Mouse (Mus musculus): ENCODE results near the gene Bdh2. TPM values are rescaled to one million over a fixed set of nuclear protein-coding genes. Genes with fewer than 3 reads are reported as not detected.

Gene Bdh2
- not detected in 2 replicates for polyA plus RNA-seq (2012; ENCODE audit: low replicate concordance)

DNA sequence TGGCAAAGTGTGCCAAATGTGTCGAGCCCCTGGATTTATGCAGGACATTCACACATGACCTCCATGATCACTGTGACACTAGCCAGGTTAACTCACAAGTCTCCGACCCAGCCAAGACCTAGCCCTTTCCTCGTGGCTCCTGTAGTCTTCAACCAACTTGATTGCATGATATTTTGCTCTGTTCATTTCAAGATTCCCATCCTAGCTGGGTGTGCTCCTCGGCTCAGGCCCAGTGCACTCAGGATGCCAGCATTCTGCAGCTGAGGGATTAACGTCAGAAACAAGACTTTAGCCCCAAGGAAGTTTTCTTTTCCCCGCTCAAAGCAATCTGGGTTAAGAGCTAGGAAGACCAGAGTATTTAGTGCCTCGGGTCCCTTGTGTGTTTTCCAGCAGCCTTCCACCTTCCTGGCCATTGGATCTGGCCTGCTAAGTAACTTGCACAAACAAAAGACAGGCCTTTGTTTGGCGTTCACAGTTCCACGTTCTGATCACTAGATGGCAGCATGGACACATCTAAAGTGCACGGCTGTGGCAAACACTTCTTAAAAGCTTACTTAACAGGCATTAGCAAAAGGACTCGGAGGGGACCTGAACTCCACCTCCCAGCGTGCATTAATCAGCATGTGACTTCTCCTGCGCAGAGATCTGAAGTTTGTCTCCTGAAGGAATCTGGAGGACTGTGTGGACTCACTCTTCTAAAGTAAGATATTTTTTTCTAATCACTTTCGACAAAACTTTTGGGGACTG, at the start of gene Bdh2:
Gene Bdh2, plus strand, starts transcription at position 553 of the 747 bp plus-strand sequence.

DNA sequence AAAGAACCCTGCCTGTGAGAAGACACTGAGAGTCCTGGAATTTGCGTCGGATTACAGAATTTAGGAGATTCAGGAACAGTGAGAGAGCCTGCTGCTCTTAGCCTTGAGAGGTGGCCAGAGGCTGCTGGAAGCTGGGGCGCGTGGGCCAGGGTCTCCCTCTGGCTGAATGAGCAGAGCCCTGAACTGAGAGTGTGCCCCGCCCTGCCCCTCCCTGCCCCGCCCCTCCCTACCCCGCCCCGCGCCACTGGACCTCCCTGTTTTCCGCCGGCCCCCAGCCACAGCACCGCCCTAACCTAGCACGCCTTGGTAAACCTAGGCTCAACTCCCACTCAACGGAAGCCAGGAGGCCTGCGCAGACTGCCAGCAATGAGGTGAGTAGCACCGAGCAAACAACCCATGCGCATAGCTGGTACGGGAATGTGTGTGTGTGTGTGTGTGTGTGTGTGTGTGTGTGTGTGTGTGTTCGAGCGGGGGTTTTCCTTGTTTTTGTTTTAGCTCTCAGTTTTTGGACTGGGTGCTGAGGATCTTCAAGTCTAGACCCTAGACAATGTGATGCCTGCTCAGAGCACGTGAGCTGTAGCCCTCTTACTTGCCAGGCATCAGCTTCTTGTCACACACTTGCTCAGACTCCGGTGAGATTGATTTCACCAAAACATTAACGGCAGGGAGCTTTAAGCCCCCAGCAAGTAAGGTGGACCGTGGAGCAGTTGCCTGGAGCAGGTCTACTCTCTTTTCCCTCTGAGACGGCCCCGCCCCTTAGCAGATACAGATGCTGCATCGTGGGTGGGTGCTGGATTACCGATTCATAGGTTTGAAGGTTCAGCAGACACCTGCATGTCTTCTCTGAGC, 26.6 kb downstream of the Bdh2 start, which contains the start of gene Slc9b2:
Gene Slc9b2, plus strand, starts transcription at position 290 of the 849 bp plus-strand sequence.

DNA sequence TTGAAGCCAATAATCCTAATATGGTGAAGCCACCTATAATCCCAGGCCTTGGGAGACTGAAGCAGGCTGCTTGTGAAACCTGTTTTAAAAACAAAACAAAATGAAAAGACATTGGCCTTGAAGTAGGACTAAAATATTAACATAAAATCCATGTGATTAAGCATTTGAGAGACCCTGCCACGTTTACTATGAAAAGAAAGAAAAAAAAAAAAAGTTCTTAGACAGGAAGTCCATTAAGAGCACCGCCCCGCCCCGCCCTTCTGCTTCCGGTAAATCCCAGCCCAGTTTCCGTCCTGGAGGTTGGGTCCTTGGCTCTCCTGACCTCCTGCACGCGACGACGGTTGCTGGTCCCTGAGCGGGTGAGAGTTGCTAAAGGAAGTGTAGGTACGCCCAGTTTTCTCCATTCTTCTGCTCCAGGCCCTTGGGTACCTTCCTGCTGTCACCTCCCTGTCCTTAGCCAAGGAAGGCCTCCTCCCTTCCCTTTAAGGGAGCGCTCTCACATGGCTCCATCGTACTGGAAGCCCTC, 66.8 kb downstream of the Bdh2 start, which contains the start of gene Slc9b1:
Gene Slc9b1, plus strand, starts transcription at position 291 of the 526 bp plus-strand sequence.

Other genes with a start within 250 kb of the Bdh2 start
- 0.26 and 1.7 TPM in 2 replicates for gene Cenpe, start 68.7 kb upstream of the Bdh2 start, polyA plus RNA-seq (2012; ENCODE audit: low replicate concordance)
- gene Slc9b2, start 26.5 kb downstream of the Bdh2 start, polyA plus RNA-seq (2012; ENCODE audit: low replicate concordance), result 0.07 TPM in 1 of 2 replicates, not detected in the other
- 0.15 TPM in 1 of 2 replicates, not detected in the other for gene Slc9b1, start 66.8 kb downstream of the Bdh2 start, polyA plus RNA-seq (2012; ENCODE audit: low replicate concordance)
- gene Cisd2, start 142.7 kb downstream of the Bdh2 start, polyA plus RNA-seq (2012; ENCODE audit: low replicate concordance), result 18.0 and 29.4 TPM in 2 replicates
- gene Ube2d3, start 156.9 kb downstream of the Bdh2 start, polyA plus RNA-seq (2012; ENCODE audit: low replicate concordance), result 413 and 545 TPM in 2 replicates
- gene Manba, start 204.4 kb downstream of the Bdh2 start, polyA plus RNA-seq (2012; ENCODE audit: low replicate concordance), result 5.6 and 9.2 TPM in 2 replicates